Mouse (Mus musculus) midbrain, embryonic 11.5 days (tissue): ENCODE data around the gene Abcf1. TPM values are rescaled to one million over a fixed set of nuclear protein-coding genes. Genes with fewer than 3 reads are reported as not detected.
"Not testable (repeated sequence)": the region's sequence is repeated elsewhere in the genome, so short reads cannot be mapped to it uniquely, and the experiment has no call there.

Experiments
- ATAC-seq: fragments of 200-750 bp; cut with Nextera tagmentation; 2 replicates; pipeline ENCODE4 v1.8.0; 2017; ENCODE audit warnings: moderate TSS enrichment, moderate library complexity; ENCODE audit not compliant: low FRiP score
- DNase-seq: peaks from one replicate; pipeline ENCODE4 v3.0.0; 2015; ENCODE audit warnings: low spot score; ENCODE audit errors: missing footprints
- H3K27ac ChIP-seq: fragments of 300-500 bp; sonication (generic); 2 replicates; pipeline ENCODE4 v1.5.1; 2014; ENCODE audit warnings: low read depth, low read length
- H3K27me3 ChIP-seq: fragments of 300-500 bp; sonication (generic); 2 replicates; pipeline ENCODE4 v1.6.1; 2014; ENCODE audit warnings: mild to moderate bottlenecking, low read length, moderate library complexity, mixed read lengths; ENCODE audit not compliant: control insufficient read depth, insufficient read depth
- H3K36me3 ChIP-seq: fragments of 300-500 bp; sonication (generic); 2 replicates; pipeline ENCODE4 v1.6.1; 2014; ENCODE audit warnings: mild to moderate bottlenecking, low read length, moderate library complexity, mixed read lengths; ENCODE audit not compliant: control insufficient read depth, insufficient read depth
- H3K4me1 ChIP-seq: fragments of 300-500 bp; sonication (generic); 2 replicates; pipeline ENCODE4 v1.6.1; 2014; ENCODE audit warnings: low read length; ENCODE audit not compliant: control insufficient read depth, insufficient read depth
- H3K4me2 ChIP-seq: fragments of 300-500 bp; sonication (generic); 2 replicates; pipeline ENCODE4 v1.6.1; 2014; ENCODE audit warnings: mild to moderate bottlenecking, moderate library complexity
- H3K4me3 ChIP-seq: fragments of 300-500 bp; sonication (generic); 2 replicates; pipeline ENCODE4 v1.5.1; 2014; ENCODE audit warnings: low read depth, low read length
- H3K9ac ChIP-seq: fragments of 300-500 bp; sonication (generic); 2 replicates; pipeline ENCODE4 v1.6.1; 2014; ENCODE audit warnings: low read length
- H3K9me3 ChIP-seq: fragments of 300-500 bp; sonication (generic); 2 replicates; pipeline ENCODE4 v1.6.1; 2016; ENCODE audit warnings: low read length; ENCODE audit not compliant: control insufficient read depth
- WGBS: fragments of 180-500 bp; shearing (Covaris S2); extraction: QIAGEN DNeasy Blood & Tissue Kit; methylation state at CpG from one replicate; pipeline ENCODE4 v1.1.7; 2014; 5-methylcytosine and 5-hydroxymethylcytosine counted together
- polyA plus RNA-seq: library from polyadenylated mRNA; unstranded; fragments of >200 nt; fragmentation: Nextera tagmentation; extraction: Ambion mirVana; gene quantifications from 2 replicates; pipeline ENCODE4 v1.2.1, GENCODE M21; 2014

Gene Abcf1
- polyA plus RNA-seq, 1 experiment from 2014 or later, result 119 TPM

- ATAC-seq (no peak), DNase-seq (no peak)
- Histone ChIP-seq H3K4me2 (no peak overlapping the region), H3K4me1 (no peaks in the 10 kb centered on the region), H3K4me3 (no peak overlapping the region), H3K9me3 (no peaks in the 10 kb centered on the region), H3K27ac (no peak overlapping the region), H3K9ac (no peak overlapping the region), H3K27me3 (no peaks in the 10 kb centered on the region), H3K36me3 (peaks cover 26% of the 10 kb centered on the region)
- WGBS, result 77% methylated on average over 8 of the region's 8 CpGs
Observed at GRCm38 (mm10) chr17:35954665-35955064, 14.9 kb downstream of the Abcf1 start.

- H3K9me3 ChIP-seq, H3K4me3 ChIP-seq, H3K27me3 ChIP-seq, H3K9ac ChIP-seq, DNase-seq, H3K27ac ChIP-seq, ATAC-seq, H3K4me2 ChIP-seq, H3K4me1 ChIP-seq, H3K36me3 ChIP-seq: not testable (repeated sequence)
- 86% methylated on average over 2 of the region's 3 CpGs for WGBS
Observed at GRCm38 (mm10) chr17:35952559-35952958, 17.0 kb downstream of the Abcf1 start.

DNA sequence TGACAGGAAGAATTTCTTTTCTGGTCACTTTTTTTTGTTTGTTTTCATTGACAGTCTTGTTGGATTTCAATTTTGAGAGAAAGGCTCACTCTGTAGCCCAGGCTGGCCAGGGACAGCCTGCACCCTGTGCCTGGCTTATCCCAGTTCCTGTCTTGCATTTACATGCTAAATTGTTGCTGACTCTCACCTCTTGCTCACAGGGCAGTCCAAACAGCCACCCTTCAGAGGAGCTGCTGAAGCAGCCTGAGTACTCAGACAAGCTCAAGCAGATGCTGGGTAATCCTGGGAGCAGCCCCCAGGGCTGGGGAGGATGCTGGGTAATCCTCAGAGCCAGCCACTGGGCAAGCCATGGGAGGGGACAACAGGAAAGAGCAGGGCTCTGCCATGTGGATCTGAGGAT is 18.6 kb downstream of the Abcf1 start:
- H3K4me2 ChIP-seq, ATAC-seq, H3K36me3 ChIP-seq, H3K4me3 ChIP-seq, H3K27ac ChIP-seq, DNase-seq, H3K4me1 ChIP-seq, H3K27me3 ChIP-seq, H3K9me3 ChIP-seq, H3K9ac ChIP-seq: not testable (repeated sequence)

DNA sequence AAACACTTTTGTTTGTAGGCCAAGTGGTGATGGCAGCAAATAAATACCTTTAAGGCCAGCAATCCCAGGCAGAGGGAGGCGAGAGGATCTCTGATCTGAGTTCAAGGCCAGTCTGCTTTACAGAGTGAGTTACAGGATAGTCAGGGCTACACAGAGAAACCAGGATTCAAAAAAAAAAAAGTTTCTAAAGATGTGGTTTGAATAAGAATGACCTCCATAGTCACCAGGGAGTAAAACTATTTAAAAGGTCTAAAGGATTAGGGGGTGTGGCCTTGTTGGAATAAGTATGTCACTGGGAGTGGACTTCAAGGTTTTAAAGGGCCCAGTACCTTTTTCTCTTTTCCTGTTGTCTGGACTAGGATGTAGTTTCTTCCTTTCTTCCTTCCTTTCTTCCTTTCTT is 29.6 kb downstream of the Abcf1 start:
- H3K36me3 ChIP-seq, result no peaks in the 10 kb centered on the region
- no peak for DNase-seq
- no peak overlapping the region for H3K4me2 ChIP-seq
- H3K27ac ChIP-seq, result no peak overlapping the region
- H3K4me3 ChIP-seq, result no peak overlapping the region
- no peaks in the 10 kb centered on the region for H3K9me3 ChIP-seq
- no peak for ATAC-seq
- H3K9ac ChIP-seq, result no peak overlapping the region
- WGBS, result 46% methylated on average over 1 of the region's 1 CpGs
- no peaks in the 10 kb centered on the region for H3K27me3 ChIP-seq
- no peaks in the 10 kb centered on the region for H3K4me1 ChIP-seq

- Histone ChIP-seq H3K4me2 (no peak overlapping the region), H3K4me1 (no peaks in the 10 kb centered on the region), H3K9me3 (no peaks in the 10 kb centered on the region), H3K36me3 (no peaks in the 10 kb centered on the region), H3K27me3 (no peaks in the 10 kb centered on the region), H3K9ac (no peak overlapping the region), H3K4me3 (no peak overlapping the region), H3K27ac (no peak overlapping the region)
- DNase-seq (no peak), ATAC-seq (no peak)
- 55% methylated on average over 2 of the region's 2 CpGs for WGBS
Observed at GRCm38 (mm10) chr17:35939108-35939507, 30.5 kb downstream of the Abcf1 start.

DNA sequence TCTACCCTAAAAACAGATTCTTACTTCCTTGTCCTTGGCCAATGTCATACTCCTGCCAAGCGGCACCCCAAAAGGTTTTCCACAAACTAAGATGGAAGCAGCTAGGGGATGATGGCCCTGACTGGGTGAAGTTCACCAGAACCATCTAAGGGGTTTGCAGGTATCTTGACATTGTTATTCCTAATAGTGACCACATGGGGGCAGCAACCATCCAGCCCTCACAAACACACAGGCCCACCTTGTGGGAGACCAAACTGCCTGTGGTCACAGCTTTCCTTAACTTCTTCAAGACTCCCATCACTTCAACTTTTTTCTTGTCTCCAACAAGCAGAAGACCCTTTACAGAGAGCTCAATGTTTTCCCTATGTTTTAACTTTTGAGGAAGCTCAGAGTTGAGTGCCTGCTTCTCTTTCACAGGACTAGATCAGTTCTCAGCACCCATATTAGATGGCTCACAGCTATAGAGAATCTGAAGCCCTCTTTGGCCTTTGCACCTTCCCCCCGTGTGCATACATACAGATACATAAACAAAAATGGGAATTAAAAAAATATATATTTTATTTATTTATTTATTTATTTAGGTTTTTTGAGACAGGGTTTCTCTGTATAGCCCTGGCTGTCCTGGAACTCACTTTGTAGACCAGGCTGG is 31.7 kb downstream of the Abcf1 start:
- Histone ChIP-seq H3K27me3 (no peaks in the 10 kb centered on the region), H3K36me3 (no peaks in the 10 kb centered on the region), H3K27ac (no peak overlapping the region), H3K9ac (no peak overlapping the region), H3K4me1 (no peaks in the 10 kb centered on the region), H3K4me2 (no peak overlapping the region), H3K4me3 (no peak overlapping the region), H3K9me3 (no peaks in the 10 kb centered on the region)
- 45% methylated on average over 2 of the region's 2 CpGs for WGBS
- peak; percentile 33; the same call in 1 of the 2 replicates for ATAC-seq
- DNase-seq, result no peak

- ATAC-seq, H3K4me3 ChIP-seq, H3K36me3 ChIP-seq, H3K27ac ChIP-seq, H3K27me3 ChIP-seq, DNase-seq, H3K9ac ChIP-seq, H3K4me1 ChIP-seq, H3K9me3 ChIP-seq, H3K4me2 ChIP-seq: not testable (repeated sequence)
- 89% methylated on average over 14 of the region's 14 CpGs for WGBS
Observed at GRCm38 (mm10) chr17:35935763-35936162, 33.8 kb downstream of the Abcf1 start.

- H3K4me3 ChIP-seq, result no peak overlapping the region
- no peak overlapping the region for H3K9ac ChIP-seq
- H3K9me3 ChIP-seq, result no peaks in the 10 kb centered on the region
- no peak overlapping the region for H3K4me2 ChIP-seq
- no peak overlapping the region for H3K27ac ChIP-seq
- ATAC-seq, result no peak
- no peak for DNase-seq
- peaks cover 26% of the 10 kb centered on the region for H3K36me3 ChIP-seq
- 98% methylated on average over 4 of the region's 4 CpGs for WGBS
- no peaks in the 10 kb centered on the region for H3K27me3 ChIP-seq
- no peaks in the 10 kb centered on the region for H3K4me1 ChIP-seq
Observed at GRCm38 (mm10) chr17:35932608-35933007, 37.0 kb downstream of the Abcf1 start.

DNA sequence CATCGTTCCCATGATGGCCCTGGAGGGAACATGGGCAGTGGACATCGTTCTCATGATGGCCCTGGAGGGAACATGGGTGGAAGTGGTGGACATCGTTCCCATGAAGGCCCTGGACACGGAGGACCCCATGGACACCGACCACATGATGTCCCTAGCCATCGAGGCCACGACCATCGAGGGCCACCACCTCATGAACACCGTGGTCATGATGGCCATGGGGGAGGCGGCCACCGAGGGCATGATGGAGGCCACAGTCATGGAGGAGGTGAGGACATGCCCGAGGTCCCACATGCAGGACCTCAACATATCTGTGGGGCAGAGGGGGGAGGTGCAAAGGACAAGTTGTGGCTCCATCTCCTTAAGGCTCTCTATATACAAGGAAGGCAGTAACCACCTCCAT is 38.9 kb downstream of the Abcf1 start:
- Histone ChIP-seq H3K9me3 (no peaks in the 10 kb centered on the region), H3K27me3 (no peaks in the 10 kb centered on the region), H3K27ac (no peak overlapping the region), H3K4me3 (no peak overlapping the region), H3K4me2 (no peak overlapping the region), H3K36me3 (peaks cover 34% of the 10 kb centered on the region), H3K9ac (no peak overlapping the region), H3K4me1 (no peaks in the 10 kb centered on the region)
- 95% methylated on average over 12 of the region's 12 CpGs for WGBS
- DNase-seq (no peak), ATAC-seq (no peak)
